Mouse (Mus musculus) retina, postnatal 1 day (tissue): ENCODE results near the gene Ndufa7.
A peak's percentile ranks its signal among the peaks of the same experiment; 100 is the strongest.

Experiments
- DNase-seq: peaks from one replicate; pipeline ENCODE4 v3.0.0-alpha.2; 2012

The Ndufa7 gene

DNA sequence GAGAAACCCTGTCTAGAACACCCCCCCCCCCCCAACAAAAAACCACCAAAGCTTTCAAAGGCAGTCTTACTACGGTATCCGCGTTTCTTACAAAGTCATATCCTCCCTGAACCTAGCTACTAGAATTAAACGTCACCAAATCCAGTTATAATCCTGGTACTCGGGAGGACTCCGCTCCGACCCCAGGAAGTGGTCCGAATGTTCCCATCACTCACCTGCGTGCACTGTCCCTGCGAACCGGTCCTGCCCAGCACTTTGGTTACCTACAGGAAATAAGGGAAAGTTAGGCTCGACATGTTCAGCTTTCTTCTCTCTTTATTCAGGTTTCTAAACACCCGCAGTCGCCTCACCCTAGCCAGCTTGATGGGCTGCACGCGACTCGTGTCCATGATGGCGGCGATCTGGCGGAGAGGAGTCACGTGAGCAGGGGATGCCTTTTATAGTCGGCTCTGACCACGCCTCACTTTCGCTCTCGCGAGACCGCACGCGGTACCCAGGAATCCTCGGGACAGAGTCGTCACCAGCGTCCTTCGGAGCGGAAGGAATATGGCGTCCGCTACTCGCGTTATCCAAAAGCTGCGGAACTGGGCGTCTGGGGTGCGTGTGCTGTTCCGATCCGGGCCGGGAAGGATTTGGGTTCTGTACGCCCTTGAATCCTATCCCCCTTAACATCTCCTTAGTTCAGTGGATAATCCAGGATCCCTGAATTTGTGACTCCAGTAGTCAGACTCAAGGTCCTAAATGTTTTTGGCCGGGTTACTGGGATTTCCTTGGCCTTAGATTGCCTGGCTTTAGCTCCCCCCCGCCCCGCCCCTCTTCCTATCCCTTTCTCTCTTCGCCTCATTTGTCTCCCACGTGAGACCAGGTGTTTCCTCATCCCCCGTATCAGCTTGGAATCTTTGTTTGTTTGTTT, at the start of gene Ndufa7, which contains the start of gene Rps28:
Gene Ndufa7, plus strand, starts transcription at position 489 of the 913 bp plus-strand sequence.
Gene Rps28, minus strand, starts transcription at position 479 of the 913 bp plus-strand sequence.
- DNase-seq = peak; percentile 98

DNA sequence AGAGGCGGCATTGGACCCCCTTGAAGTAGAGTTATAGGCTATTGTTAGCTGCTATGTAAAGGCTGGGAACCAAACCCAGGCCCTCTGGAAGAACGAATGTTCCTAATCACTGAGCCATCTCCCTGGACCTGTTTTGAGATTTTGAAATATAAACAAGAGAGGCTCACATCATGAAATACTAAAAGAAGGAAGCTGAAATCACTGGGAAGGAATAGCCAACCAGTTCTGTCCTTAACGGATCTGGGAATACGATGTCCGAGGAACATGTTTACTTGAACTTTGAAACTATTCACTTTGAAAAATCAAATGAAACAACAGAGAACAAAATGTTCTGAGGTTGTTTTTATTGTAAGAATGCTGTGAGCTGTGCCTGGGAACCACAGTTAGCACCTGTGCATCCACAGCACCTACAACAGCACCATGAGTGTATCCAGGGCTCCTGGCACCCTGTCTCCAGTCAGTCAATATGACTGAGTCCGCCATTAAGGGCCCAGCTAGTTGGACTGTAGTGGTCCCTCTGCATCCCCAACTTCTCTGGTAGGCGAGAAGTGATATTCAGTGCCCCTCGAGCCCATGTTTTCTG, 49.7 kb upstream of the Ndufa7 start:
- no peak for DNase-seq

DNA sequence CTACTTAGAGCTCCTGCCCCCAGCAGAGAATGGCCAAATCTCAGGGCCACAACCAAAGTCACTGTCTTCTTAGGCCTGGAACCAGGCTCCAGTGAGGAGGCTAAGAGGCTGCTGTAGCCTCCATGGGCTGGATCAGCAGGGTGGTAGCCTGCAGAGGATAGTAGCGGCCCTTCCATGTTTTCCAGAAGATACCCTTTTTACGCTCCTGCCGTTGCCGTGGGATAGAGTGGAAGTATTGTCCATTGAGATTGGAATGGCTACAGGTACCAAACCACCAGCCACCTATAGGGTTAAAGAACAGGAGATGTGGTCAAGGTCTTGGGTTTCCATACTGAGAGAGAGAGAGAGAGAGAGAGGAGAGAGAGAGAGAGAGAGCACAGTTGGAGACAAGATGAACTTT, 49.1 kb upstream of the Ndufa7 start:
- DNase-seq = no peak

DNA sequence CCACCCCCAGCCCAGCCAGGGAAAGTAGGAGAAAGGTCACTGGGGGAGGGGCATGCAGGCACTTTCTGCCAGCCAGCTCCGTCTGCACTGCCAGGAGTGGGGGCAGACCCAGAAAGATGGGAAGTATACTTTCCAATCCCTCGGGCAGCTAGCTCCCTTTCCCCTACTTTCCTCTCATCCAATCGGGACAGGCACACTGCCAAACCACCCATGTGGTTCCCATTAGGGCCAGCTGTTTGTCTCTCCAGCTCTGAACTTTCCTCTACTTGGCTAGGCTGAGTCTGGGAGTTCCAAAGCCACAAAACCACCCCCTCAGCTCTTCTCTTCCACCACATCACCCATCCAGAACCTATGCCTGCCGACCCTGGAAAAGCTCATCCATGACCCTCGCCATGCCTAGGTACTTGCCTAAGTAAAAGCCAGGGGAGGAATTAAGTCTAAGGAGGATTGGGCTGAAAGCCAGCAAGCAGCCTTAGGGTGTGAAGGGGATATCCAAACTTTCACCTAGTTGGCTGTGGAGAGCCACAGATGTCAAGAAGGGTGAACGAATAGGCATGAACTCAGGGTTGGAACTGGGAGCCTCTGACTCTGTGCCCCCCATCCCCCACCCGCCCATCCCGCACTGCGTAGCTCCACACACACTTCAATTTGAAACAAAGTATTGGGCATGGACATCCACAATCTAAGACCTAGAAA, 45.0 kb upstream of the Ndufa7 start:
- peak; percentile 56 for DNase-seq

DNA sequence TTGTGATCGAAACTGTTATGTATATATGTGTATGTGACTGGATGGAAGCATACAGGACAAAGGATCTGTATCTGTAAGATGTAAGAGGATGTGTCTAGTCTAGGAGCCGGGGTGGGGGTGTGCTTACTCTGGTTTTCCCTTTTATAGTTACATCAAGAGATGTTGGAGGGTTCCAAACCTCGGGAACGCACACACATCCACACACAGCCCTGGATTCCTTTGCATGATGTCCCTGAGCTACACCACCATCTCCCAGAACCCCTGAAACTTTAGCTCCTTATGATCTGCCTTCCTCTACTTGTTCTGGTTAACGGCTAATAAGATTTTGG, 44.4 kb upstream of the Ndufa7 start:
- no peak for DNase-seq

DNA sequence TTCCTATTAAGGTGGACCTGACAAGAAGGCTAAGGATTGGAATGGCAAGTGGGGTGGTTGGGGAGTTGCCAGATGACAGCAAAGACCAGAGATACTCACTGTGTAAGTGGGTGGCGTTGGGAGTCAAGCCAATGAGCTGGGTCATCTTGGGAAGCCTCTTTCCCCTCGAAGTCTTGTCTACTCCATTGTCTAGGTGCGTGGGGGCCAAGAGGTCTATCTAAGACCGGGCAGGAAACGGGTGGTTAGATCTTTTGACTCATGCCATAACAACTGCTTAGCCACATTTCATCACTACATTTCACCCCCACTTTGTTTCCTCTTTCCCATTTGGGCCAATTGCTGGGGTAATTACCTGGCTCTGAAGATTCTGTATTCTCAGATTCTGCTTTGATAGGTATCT, 43.9 kb upstream of the Ndufa7 start:
- no peak for DNase-seq

- peak; percentile 86 for DNase-seq
Measured at GRCm38 (mm10) chr17:33781124-33781977, 43.0 kb upstream of the Ndufa7 start, which contains the start of gene Angptl4. Gene Angptl4, minus strand, starts transcription at chr17:33781830.

GRCm38 (mm10) chr17:33782067-33782466, 42.3 kb upstream of the Ndufa7 start:
- peak; percentile 22 for DNase-seq

GRCm38 (mm10) chr17:33783408-33783807, 41.0 kb upstream of the Ndufa7 start:
- DNase-seq = peak; percentile 10

- no peak for DNase-seq
Measured at GRCm38 (mm10) chr17:33784939-33785338, 39.4 kb upstream of the Ndufa7 start.

GRCm38 (mm10) chr17:33786375-33786774, 38.0 kb upstream of the Ndufa7 start:
- no peak for DNase-seq

GRCm38 (mm10) chr17:33788732-33789131, 35.6 kb upstream of the Ndufa7 start:
- DNase-seq = no peak

DNA sequence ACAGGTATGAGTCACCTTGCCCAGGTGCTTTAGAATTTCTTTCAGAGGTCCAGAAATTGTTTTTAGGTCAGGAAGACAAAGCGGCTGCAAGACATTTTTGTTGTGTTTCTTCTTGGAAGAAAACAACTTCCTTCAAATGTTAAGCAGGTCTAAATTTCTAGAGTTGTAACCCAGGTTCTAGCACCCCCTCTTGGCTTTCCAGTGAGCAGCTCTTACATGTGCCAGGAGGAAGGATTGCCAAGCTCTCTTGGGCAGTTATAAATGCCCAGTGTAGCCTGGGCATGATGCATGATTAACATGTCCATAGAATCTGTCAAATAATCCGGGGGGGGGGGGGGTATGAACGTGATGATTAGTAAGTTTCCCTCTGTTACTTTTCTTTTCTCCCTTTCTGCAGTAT, 26.1 kb upstream of the Ndufa7 start:
- no peak for DNase-seq

DNA sequence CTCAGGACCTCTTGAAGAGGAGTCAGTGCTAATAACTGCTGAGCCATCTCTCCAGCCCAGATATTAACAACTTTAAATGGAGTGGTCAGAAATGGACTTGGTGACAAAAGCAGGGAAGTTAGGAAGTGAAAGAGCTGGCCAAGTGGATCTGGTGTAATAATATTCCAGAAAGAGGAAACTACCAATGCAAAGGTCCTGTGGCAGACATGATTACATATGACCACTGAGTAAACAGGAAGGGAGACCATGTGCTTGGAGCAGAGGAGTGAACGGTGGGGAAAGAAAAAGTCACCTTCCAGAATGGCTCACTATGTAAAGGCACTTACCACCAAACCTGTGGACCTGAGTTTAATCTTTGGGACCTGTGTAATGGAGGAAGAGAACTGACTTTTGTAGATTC, 25.1 kb upstream of the Ndufa7 start:
- DNase-seq = no peak

GRCm38 (mm10) chr17:33802221-33802620, 22.2 kb upstream of the Ndufa7 start:
- DNase-seq = peak; percentile 67

DNA sequence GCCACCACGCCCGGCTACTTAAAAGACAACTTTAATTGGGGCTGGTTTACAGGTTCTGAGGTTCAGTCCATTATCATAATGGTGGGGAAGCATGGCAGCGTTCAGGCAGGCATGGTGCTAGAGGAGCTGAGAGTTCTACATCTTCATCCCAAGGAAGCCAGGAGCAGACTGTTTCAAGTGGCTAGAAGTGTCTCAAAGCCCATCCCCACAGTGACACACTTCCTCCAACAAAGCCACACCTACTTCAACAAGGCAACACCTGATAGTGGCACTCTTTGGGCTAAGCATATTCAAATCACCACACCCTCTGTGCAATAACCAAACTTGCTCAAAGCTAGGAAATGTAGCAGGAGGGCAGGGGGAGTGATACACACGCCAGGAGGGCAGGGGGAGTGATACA, 20.2 kb upstream of the Ndufa7 start:
- DNase-seq = no peak

DNA sequence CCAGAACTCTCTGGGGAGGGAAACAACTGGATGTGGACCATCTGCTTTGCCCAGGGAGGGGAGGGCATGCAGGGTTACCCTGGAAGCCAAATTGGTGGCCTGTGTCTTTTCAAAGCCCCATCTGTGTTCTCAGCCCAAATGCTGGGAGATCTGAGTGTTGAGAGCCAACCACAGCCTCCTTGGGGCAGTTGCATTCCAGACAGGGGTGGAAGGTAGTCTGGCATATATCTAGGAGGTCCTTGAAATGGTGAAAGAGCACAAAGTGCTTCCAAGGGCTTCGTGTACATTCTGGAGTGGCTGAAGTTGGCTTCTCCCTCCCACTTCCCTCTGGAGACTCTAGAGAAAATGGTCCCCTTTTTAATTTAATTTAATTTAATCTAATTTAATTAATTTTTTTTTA, 19.6 kb upstream of the Ndufa7 start:
- DNase-seq = no peak

DNA sequence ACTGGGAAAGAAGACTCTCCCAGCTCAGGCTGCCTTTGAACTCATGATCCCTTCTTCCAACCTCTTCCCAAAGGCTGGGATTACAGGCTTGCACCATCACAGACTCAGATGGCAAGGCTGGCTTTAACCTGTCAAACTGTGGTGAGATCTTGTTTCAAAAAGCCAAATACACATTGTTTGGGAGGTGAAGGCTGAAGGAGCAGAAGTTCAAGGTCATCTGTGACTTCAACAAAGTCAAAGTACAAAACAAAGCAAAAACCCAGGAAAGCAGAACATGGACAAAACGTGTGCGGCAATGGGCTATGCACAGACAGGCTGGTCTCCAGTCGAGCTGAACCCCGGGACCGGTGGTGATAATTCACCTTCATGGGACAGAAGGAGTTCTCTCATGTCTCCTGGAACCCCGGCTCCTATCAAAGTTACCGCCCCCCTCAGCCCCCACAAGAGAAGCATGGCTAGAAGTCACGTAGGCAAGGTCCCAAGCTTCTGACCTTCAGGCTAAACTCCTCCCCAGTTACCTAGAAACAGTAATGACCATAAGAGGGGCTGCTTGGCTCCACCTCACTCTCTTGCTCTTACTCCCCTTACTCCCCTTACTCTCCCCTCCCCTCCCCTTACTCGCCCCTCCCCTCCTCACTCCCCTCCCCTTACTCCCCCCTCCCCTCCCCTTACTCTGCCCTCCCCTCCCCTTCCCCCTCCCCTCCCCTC, 17.0 kb upstream of the Ndufa7 start:
- DNase-seq = no peak

GRCm38 (mm10) chr17:33808192-33808591, 16.2 kb upstream of the Ndufa7 start:
- no peak for DNase-seq

GRCm38 (mm10) chr17:33810334-33811141, 13.8 kb upstream of the Ndufa7 start, which contains the start of gene Kank3:
Gene Kank3, plus strand, starts transcription at chr17:33810519.
- peak; percentile 97 for DNase-seq

GRCm38 (mm10) chr17:33811142-33811516, 13.2 kb upstream of the Ndufa7 start:
- DNase-seq = no peak
